Mouse (Mus musculus): ENCODE measurements around the gene Gm10447. TPM values are rescaled to one million over a fixed set of nuclear protein-coding genes. Genes with fewer than 3 reads are reported as not detected.

Gene Gm10447
- under 1 TPM; 0.22 to 0.34 TPM for total RNA-seq (2021)

DNA sequence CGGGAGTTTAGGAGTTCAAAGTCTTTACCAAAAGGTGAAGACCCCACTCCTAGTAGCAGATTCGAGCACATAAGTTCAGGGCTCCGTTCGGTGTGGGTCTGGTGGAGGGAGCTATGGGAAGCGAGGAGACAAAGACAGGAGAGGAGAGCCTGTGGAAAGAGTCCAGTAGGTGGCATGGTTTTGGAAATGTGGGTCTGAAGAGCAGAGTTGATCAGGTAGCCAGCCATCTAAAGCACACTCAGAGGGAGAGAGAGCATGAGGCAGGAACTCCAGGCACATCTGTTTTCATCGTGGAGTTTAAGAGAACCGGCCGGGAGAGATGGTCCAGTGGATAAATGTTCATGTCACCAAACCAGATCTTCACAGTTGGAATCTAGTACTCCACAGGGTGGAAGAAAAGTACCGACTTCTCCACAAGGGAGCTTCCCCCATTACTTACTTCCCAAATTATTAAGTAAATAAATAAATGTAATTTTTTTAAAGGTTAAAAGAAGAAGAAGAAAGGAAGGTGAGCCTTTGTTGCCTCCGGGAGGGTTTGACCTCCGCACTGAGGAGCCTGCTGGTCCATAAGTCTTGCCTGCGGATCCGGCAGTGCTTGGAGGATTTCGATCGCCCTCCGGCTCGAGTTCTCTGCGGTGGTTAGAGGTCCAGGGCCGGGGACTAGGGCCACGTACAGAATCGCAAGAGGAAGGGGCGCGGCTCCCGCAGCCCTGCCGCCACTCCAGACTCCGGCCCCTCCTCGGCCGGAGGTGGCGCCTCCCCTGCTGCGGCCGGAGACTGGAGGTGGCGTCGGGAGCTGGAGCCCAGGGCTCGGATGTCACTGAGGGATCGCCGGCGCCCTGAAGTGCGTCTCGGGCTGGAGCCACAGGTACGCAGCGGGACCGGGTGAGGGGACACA is at the start of gene Gm10447, which contains the start of gene Shroom1:
Gm10447 (minus strand) TSS at position 637 of the 898 bp plus-strand sequence.
Shroom1 (plus strand) TSS at position 732 of the 898 bp plus-strand sequence.
- DNase-seq (ENCODE audit: low spot score in 2 of 2), result no peak

DNA sequence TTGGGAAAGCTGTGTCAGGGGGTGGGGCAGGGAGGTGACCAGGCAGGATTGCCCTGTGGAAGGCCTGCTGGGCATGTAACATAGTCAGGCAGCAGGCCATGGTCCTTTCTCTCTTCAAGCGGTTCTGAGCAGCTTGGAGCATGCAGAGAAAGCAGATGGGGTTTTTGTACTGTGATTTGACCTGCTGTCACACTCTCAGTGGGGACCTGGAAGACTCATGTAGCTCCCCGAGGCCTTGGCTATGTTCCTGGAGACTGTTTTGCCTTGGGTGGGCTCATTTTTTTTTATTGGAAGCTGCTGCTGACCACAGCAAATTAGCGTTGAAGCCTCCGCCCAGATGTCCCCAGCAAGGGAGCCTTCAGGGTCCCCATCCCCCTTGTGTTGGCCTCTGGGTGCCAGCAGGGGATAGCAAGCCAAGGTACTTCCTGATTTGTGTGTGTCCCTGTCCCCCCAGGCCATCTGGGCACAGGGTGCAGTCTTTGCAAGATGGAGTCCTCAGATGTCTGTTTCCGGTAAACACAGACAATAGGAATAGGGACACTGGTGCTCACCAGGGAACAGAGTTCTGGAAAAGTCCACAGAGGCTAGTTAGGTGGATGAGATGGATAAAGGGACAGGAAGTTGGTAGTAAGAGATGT is 48.2 kb upstream of the Gm10447 start:
- intact Hi-C loops (cut with DNase I), result loop anchor here (2.0 kb wide), 1 partner anchor 14 kb away; the partner anchor contains the start of gene Sept8
- DNase-seq (ENCODE audit: low spot score in 2 of 2), result no peak

More for the DNA sequence above, at the start of gene Gm10447, which contains the start of gene Shroom1:
- intact Hi-C loops (cut with DNase I), result no loop called here

DNA sequence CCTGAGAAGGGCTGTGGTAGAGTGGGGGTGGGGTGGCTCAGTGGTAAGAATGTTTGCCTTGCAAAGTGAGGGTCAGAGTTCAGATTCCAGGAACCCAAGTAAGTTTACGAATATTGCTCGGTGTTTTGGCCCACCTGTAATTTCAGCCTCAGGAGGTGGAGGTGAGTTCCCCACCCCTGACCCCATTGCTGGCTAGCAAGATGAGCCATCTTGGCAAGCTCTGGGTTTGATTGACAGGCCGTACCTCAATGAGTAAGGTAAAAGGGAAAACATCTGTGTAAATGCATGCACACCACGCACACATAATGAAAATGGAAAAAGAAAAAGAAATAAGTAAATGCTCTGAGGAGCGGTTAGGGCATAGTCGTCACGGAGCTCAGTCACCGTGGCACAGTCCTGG is 47.5 kb upstream of the Gm10447 start:
- DNase-seq (ENCODE audit: low spot score in 2 of 2), result no peak
- intact Hi-C loops (cut with DNase I), result loop anchor here (2.0 kb wide), 1 partner anchor 14 kb away; the partner anchor contains the start of gene Sept8

DNA sequence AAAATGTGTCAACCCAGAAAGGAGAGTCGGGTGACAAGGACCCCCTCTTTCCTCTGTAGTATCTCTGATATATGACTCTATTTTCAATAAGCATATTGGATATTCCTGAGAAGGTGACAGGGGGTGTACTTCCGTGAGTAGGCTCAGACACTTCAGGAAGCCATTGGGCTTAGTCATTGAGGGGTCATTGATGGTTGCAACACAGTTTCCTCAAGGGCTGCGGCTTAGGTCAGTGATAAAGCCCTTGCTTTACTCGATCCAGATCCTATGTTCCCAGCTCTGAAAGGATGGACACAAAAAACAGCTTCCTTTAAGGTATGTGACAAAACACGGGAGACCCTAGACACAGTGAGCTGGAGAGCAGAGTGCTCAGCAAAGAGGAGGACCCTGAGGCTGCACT is 46.8 kb upstream of the Gm10447 start:
- intact Hi-C loops (cut with DNase I), result loop anchor here (2.0 kb wide), 1 partner anchor 15 kb away; the partner anchor contains the start of gene Sept8
- DNase-seq (ENCODE audit: low spot score in 2 of 2), result no peak

DNA sequence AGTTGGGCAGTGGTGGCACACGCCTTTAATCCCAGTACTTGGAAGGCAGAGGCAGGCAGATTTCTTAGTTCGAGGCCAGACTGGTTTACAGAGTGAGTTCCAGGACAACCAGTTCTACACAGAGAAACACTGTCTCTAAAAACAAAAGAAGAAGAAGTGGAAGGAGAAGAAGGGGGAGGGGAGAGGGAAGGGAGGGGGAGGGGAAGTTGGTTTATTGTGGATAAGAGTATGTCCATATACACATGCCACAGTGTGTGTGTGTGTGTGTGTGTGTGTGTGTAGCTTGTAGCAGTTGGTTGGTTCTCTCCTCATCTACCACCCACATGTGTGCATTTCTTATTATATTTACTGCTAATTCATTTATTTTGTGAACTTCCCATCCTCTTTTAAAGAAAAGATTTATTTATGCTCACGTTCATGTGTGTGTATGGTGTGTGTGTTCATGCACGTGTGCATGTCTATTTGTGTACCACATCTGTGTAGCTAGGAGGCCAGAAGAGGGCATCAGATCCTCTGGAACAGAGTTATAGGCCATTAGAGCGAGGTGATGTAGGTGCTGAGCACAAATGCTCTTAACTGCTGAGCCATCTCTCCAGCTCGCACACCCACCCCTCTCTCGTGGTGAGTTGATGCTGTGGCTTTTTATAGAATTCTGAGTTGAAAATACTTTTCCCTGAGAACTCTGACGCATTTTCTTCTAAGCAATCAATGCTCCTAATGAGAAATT is 45.3 kb upstream of the Gm10447 start:
- intact Hi-C loops (cut with DNase I), result no loop called here
- DNase-seq (ENCODE audit: low spot score in 2 of 2), result no peak

DNA sequence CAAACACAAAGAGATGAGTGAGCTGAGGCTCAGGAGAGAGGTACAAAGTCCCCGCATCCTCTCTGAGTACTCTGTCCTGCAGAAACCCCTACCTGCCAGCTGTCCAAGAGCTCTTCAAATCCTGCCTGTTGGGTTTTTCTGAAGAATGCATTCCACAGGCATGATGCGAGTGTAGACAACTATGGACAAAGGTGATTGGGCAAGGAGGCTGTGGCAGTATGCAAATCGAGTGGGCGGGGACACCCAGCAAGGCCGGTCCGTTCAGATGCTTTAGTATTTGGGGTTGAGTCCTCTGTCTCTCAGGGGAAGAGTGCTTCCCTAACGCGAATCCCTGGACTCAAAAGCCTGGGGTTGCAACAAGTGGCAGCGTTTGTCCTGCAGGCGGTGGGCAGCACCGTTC is 43.7 kb upstream of the Gm10447 start:
- intact Hi-C loops (cut with DNase I), result no loop called here
- DNase-seq (ENCODE audit: low spot score in 2 of 2), result no peak

DNA sequence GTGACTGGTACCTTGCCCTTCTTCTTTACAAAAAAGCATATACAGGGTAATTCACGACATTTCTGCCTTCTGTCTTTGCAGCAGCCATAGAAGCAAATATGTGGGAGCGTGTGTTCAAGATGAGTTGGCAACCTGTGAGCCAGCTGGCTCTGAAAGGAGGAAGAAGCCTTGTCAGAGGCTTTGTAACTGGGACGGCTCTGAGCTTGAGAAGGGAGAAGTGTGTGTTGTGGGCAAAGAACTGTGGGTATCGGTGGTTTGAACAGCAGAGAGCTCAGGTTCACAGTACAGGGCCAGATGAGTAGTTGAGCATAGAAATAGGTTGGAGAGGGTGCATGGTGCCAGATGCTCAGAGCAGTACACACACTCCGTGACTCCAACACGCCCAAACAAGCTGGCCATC is 40.0 kb upstream of the Gm10447 start:
- DNase-seq (ENCODE audit: low spot score in 2 of 2), result peak; percentile 60 to 65
- intact Hi-C loops (cut with DNase I), result no loop called here

DNA sequence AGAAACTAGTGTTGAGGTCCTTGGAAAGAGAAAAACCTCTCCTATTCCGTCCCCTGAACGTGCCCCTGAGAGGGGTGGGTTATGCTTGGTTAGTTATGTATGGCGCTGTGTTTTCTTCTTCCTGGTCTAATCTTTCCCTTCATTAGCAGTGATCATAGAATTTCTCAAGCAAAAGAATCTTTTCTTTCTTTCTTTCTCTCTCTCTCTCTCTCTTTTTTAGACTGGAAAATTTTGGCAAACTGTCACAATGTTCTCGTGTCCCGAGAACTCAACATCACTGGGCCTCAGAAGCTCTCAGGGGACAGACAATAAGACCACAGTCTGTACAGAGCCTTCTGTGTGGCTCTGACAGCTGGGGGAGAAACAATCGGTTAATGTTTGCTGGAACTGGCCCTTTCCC is 38.5 kb upstream of the Gm10447 start:
- intact Hi-C loops (cut with DNase I), result no loop called here
- DNase-seq (ENCODE audit: low spot score in 2 of 2), result no peak

DNA sequence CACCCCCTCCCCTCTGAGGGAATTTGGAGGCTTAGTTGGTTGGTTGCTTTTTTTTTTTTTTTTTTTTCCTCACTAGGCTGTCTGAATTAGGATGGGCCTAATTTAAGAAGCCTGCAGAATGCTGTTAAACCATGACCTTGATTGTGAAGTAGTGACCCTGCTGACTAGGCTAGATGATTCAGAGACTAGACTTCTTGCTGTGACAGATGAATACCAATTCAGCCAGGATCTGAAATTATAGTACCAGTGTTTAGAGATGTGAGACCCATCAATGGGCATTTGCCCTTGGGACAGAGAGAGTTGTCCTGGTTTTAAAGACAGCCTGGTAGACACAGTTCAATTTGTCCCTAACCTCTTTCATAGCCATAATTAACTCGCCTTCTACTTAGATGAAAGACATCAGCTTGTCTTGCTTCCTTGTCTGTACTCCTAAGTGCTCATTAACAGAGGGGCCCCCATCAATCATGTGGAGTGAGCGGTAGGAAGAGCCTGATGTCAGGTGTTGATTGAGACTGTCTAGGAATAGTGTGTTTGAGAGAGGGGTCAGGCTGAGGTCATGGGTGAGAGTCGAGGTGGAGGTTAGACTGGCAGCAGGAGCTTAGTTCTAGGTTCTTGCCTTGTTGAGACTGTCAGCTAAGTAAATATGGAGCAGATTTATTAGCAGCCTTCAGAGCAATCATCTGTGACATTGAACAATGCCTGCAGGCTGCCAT is 36.5 kb upstream of the Gm10447 start:
- no peak for DNase-seq (ENCODE audit: low spot score in 2 of 2)
- intact Hi-C loops (cut with DNase I), result no loop called here

DNA sequence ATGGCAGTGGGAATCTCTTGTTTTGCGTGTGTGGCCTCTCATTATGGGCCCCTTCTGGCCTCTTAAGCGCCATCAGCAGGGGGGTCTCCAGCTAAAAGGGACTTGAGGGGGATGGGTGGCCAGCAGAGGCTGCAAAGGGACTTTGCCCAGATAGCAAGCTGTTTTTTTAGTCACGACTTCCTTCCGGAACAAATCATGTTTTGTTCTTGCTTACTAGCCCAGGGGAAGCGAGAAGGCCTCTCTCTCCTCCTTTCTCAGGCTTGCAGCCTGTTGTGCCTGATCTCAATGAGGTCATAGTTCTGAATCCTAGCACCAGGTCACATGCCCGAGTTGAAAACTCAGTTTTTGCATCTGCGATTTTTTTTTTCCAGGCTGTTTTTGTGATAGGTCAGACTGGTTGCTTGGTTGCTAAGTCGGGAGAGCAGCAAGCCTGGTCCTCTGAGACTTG is 35.1 kb upstream of the Gm10447 start:
- intact Hi-C loops (cut with DNase I), result no loop called here
- DNase-seq (ENCODE audit: low spot score in 2 of 2), result no peak

DNA sequence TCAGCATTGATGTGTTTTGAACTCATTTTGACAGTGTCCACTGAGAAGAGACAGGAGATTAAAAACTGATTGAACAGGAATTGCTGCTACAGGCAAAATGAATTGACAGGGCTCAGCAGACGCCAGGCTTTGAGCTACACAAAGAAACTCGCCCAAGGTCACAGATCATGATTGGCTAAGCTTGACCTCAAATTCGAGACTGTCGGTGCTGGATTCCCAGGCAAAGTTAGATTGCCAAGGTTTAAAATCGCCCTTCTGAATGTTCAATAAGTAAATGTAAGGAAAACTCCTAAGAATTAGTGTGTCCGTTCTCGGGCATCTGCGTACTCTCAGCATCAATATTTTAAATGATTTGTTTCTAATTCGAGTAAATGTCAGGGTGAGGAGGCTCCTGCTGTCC is 32.5 kb upstream of the Gm10447 start:
- DNase-seq (ENCODE audit: low spot score in 2 of 2), result no peak
- intact Hi-C loops (cut with DNase I), result no loop called here

DNA sequence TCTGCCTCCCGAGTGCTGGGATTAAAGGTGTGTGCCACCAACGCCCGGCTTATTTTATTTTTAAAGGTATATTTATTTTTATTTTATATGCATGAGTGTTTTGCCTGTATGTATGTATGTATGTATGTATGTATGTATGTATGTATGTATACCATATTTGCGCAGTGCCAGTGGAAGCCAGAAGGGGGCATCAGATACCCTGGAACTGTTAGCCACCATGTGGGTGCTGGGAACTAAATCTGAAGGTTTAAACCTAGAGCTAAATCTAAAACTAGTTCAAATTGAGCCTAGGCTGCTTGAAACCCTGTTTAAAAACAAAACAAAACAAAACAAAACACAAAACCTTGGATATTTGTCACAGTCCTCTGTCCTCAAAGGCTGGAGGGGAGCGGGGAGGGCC is 32.1 kb upstream of the Gm10447 start:
- intact Hi-C loops (cut with DNase I), result no loop called here
- DNase-seq (ENCODE audit: low spot score in 2 of 2), result no peak

DNA sequence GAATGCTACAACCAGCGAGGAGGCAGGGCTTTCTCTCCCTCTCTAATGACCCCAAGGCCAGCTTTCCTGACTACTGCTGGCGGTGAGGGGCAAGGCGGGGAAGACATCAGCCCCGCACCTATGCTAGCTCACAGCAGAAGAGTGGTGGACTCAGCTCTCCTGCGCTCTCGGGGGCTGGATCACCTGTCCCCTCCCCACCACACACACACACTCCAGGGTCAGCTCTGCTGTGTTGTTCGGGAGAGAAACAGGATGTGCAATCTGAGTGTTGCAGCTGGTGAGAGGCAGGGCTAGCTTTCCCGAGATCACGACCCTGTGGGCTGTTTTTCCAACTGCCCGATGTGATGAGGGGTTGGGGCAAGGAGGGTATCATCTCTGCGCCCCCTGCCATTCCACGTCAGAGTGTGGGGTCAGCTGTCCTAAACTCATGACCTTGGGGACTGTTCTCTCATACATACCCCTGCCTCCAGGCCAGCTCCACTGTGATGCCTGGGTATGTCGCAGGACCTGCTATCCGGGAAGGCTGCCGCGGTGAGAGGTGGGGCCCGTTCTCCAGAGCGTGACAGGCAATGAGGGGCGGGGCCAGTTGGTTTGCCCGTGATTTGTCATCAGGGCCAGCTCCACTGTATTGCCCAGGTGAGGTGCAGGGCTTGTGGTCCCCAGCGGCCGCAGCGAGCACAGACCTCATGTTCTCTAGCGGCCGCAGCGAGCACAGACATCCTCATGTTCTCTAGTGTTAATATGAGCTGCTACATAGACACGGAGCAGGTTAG is 30.1 kb upstream of the Gm10447 start:
- DNase-seq (ENCODE audit: low spot score in 2 of 2), result no peak
- intact Hi-C loops (cut with DNase I), result no loop called here

DNA sequence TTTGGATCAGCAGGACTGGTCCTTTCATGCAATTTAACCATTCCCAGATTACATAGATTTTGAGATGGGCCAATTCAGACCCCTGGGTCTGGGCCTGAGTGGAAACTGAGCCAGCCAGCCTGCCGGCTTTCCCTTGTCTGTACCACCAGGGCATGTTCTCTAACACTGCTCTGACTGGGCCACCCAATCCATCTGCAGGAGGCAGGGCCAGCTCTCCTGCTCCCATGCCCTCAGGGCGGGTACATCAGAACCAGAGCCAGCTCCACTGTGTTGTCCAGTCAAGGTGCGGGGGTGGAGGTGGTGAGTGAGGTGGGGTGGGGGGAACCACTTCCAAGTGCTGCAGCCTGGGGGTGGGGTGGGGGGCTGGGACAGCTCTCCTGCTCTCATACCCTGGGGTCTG is 29.4 kb upstream of the Gm10447 start:
- intact Hi-C loops (cut with DNase I), result no loop called here

DNA sequence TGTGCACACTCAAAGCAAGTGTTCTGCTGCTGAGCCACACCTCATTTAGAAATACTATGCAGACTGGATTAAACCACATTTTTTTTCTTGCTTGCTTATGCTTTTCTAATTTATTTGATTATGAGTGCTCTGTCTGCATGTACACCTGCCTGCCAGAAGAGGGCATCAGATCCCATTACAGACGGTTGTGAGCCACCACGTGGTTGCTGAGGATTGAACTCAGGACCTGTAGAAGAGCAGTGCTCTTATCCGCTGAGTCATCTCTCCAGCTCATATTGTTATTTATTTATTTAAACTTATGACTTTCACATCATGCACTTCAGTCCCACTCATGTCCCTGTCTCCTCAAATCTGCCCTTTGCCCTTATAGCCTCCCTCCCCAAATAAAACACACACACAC is 28.8 kb upstream of the Gm10447 start:
- no peak for DNase-seq (ENCODE audit: low spot score in 2 of 2)
- intact Hi-C loops (cut with DNase I), result no loop called here

More for the DNA sequence above, 29.4 kb upstream of the Gm10447 start:
- DNase-seq (ENCODE audit: low spot score in 2 of 2), result no peak

DNA sequence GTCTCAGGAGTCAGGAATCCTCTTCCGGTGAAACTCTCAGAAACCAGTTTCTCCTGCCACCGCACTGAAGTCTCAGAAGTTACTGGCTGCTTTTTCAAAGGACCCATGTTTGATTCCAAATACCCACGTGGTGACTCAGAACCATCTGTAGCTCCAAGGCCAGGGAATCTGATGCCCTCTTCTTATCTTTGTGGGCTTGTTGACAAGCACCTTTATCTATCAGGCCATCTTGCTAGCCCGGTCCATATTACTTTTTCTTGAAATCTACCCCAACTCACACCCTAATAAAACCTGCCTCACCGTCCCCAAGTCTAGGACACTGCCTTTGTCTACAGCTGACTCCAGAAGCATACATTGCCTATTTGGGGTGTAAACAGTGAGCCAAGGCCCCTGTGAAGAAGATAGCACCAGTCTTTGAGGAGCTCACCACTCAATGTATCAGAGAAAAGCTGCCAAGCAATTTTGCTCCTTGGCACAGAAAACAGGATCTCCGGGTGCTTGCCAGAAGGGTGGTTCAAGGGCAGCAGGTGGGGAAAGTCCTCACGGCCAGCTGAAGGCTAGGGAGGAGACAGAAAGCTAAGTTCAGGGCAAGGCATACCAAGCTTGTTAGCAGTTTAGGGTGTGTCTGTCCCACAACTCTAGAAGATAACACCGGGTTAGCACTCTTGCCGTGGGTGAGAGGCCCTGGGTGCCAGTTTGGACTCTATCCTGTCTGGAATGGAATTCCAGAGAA is 26.4 kb upstream of the Gm10447 start:
- intact Hi-C loops (cut with DNase I), result no loop called here
- DNase-seq (ENCODE audit: low spot score in 2 of 2), result no peak

DNA sequence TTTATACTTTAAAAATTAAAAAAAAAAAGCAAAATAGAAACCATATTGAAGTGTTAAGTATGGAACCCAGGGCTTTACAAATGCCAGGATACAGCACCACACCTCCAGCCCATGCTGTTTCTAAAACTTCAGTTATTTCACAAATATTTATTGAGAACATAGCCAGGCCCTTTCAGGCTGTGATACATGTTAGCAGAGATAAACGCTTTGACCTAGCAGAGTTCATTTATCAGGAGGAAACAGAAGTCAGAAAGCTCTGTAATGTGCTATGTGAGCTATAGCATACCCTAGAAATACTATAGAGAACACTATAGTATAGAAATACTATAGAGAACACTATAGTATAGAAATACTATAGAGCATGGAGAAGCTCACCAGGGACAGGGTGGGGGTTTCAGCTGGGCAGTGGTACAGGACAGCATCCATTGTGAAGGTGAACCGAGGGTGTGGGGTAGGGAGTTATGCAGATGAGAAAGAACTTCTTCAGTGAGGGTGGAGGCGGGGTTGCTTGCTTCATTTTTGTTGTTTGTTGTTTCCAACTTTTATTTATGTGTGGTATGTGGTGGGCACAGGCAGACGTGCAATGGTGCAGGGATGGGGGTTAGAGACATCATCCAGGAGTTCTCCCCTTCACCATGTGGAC is 24.3 kb upstream of the Gm10447 start:
- intact Hi-C loops (cut with DNase I), result no loop called here
- DNase-seq (ENCODE audit: low spot score in 2 of 2), result no peak

All from left cerebral cortex, postnatal 36 days (tissue).